Mouse (Mus musculus): Measurements from ENCODE around the gene Psmb5. TPM values are rescaled to one million over a fixed set of nuclear protein-coding genes. Genes with fewer than 3 reads are reported as not detected.

Psmb5 gene
- polyA plus RNA-seq, 1 experiment from 2014 or later: 343 TPM

DNA sequence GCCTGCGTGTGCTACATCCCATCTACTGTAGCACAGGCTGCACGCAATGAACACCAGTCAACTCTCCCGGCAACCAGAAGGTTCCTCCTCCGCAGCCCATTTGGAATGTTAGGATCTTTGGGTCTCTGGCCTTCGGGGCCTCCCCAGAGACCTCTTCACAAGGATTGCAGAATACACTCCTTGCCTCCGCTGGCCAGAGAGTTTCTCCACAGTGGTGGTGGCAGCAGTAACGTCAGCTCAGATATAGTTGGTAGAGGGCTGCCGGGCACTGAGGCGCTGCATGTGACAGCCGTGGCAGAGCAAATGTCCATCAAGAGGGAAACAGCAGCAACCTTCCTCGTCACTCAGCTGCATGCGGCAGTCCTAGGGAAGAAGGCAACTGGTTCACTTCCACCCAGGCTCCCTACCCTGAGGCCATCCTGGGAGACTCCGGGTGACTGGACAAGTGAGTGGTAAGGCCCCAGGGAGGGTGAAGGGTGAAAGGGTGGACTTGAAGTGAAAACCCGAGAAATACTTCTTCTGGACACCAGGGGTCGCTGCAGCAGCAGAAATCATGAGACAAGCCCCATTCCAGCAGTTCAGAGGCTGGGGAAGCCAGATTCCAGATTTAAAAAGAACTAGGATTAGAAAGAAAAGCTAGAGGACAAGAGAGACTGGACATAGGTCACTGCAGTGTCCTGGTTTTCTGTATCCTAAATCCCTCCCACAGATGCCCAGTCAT, 49.0 kb downstream of the Psmb5 start:
- Histone ChIP-seq H3K4me1 (peaks cover 27% of the 10 kb centered on the region), H3K9ac (no peak overlapping the region), H3K36me3 (peaks cover 56% of the 10 kb centered on the region), H3K27me3 (no peaks in the 10 kb centered on the region), H3K27ac (0 out of 2 replicates have a peak overlapping the region, but pooled peaks have one; percentile 1), H3K4me3 (no peak overlapping the region), H3K4me2 (no peak overlapping the region), H3K9me3 (no peaks in the 10 kb centered on the region)
- 77% methylated on average over 15 of the region's 15 CpGs for WGBS
- no peak for ATAC-seq (ENCODE audit: insufficient number of reproducible peaks, low FRiP score, low TSS enrichment, low read depth)

MicroRNAs within 50 kb of the gene (microRNA counts, 519-probe panel; counts per million panel counts)
- not detected for microRNA mmu-miR-686

Small RNAs within 50 kb of the gene (microRNA-seq; reads per million reads assigned to microRNA genes)
- gene Mir686 (not detected), gene Mir6948 (not detected)

Other genes with a start within 250 kb of the Psmb5 start
- 5.8 and 6.5 TPM in 2 replicates for gene Slc7a7, start 200.2 kb downstream of the Psmb5 start, polyA plus RNA-seq (2015; fragmentation: Nextera tagmentation; extraction: Ambion mirVana)
- 196 and 218 TPM in 2 replicates for gene Mrpl52, start 191.1 kb downstream of the Psmb5 start, polyA plus RNA-seq (2015; fragmentation: Nextera tagmentation; extraction: Ambion mirVana)
- 245 and 272 TPM in 2 replicates for gene Mmp14, start 186.4 kb downstream of the Psmb5 start, polyA plus RNA-seq (2015; fragmentation: Nextera tagmentation; extraction: Ambion mirVana)
- 42.8 and 46.4 TPM in 2 replicates for gene Lrp10, start 153.9 kb downstream of the Psmb5 start, polyA plus RNA-seq (2015; fragmentation: Nextera tagmentation; extraction: Ambion mirVana)
- 1.5 and 2.2 TPM in 2 replicates for gene Rem2, start 141.9 kb downstream of the Psmb5 start, polyA plus RNA-seq (2015; fragmentation: Nextera tagmentation; extraction: Ambion mirVana)
- 68.6 and 71.4 TPM in 2 replicates for gene Prmt5, start 100.5 kb downstream of the Psmb5 start, polyA plus RNA-seq (2015; fragmentation: Nextera tagmentation; extraction: Ambion mirVana)
- 52.6 and 53.0 TPM in 2 replicates for gene Haus4, start 63.4 kb downstream of the Psmb5 start, polyA plus RNA-seq (2015; fragmentation: Nextera tagmentation; extraction: Ambion mirVana)
- gene Ajuba, start 40.5 kb downstream of the Psmb5 start, polyA plus RNA-seq (2015; fragmentation: Nextera tagmentation; extraction: Ambion mirVana): 50.7 and 52.7 TPM in 2 replicates
- gene 4931414P19Rik, start 12.0 kb downstream of the Psmb5 start, polyA plus RNA-seq (2015; fragmentation: Nextera tagmentation; extraction: Ambion mirVana): 5.8 and 6.1 TPM in 2 replicates
- not detected in 2 replicates for gene Psmb11, start 3.4 kb upstream of the Psmb5 start, polyA plus RNA-seq (2015; fragmentation: Nextera tagmentation; extraction: Ambion mirVana)
- 0.99 TPM in 1 of 2 replicates, not detected in the other for gene Gm17606, start 22.9 kb upstream of the Psmb5 start, polyA plus RNA-seq (2015; fragmentation: Nextera tagmentation; extraction: Ambion mirVana)
- 3.7 and 4.2 TPM in 2 replicates for gene Cdh24, start 23.3 kb upstream of the Psmb5 start, polyA plus RNA-seq (2015; fragmentation: Nextera tagmentation; extraction: Ambion mirVana)
- gene 1700123O20Rik, start 68.2 kb upstream of the Psmb5 start, polyA plus RNA-seq (2015; fragmentation: Nextera tagmentation; extraction: Ambion mirVana): 79.6 and 81.2 TPM in 2 replicates
- 109 TPM in 2 replicates for gene Acin1, start 68.9 kb upstream of the Psmb5 start, polyA plus RNA-seq (2015; fragmentation: Nextera tagmentation; extraction: Ambion mirVana)
- gene Gm29776, start 80.8 kb upstream of the Psmb5 start, polyA plus RNA-seq (2015; fragmentation: Nextera tagmentation; extraction: Ambion mirVana): 0.21 and 0.24 TPM in 2 replicates
- 0.12 TPM in 1 of 2 replicates, not detected in the other for gene Cebpe, start 94.2 kb upstream of the Psmb5 start, polyA plus RNA-seq (2015; fragmentation: Nextera tagmentation; extraction: Ambion mirVana)
- gene Slc7a8, start 163.9 kb upstream of the Psmb5 start, polyA plus RNA-seq (2015; fragmentation: Nextera tagmentation; extraction: Ambion mirVana): 5.0 and 5.4 TPM in 2 replicates
- not detected in 2 replicates for gene Rnf212b, start 196.1 kb upstream of the Psmb5 start, polyA plus RNA-seq (2015; fragmentation: Nextera tagmentation; extraction: Ambion mirVana)

Data from limb, embryonic 15.5 days (tissue).